Comparison of ENCODE assay signal across 10 mouse cellular contexts in genomic region chr13:53443602-53444001, GRCm38 (mm10). TPM values are rescaled to one million over a fixed set of nuclear protein-coding genes. Genes with fewer than 3 reads are reported as not detected.
A peak's percentile ranks its signal among the peaks of the same experiment; 100 is the strongest.
DNase-seq lines count a peak whose midpoint lies in the region; ATAC-seq and TF ChIP-seq lines count a peak whose summit lies in the region.
"Had no signal": no experiment of that assay in that cellular context is flagged by ENCODE, and none has a peak within 500 bp of the region (broad histone marks: within the 10 kb centered on the region; RNA-seq: fewer than 3 reads in every experiment).

No protein-coding gene starts in this region.

- DNase-seq in cerebellum, adult 9-10 months, result peak; percentile 14
- no peak for DNase-seq in cerebellum, adult 11 months
- DNase-seq in midbrain, postnatal 0 days (ENCODE audit: low spot score), result peak; percentile 66
- peak; percentile 56 for DNase-seq in embryo, embryonic 9.5 days (ENCODE audit: extremely low spot score)
- DNase-seq in heart, postnatal 4 days, result peak; percentile 69
- peak; percentile 56 for DNase-seq in limb, embryonic 11.5 days (ENCODE audit: low spot score)
- DNase-seq in thymus, postnatal 4 days, result peak; percentile 30

- no peak overlapping the region for H3K4me3 ChIP-seq in midbrain, postnatal 0 days (ENCODE audit: low read depth, low read length)
- H3K4me3 ChIP-seq in midbrain, embryonic 16.5 days (ENCODE audit: low read depth, low read length), result no peak overlapping the region
- no peak overlapping the region for H3K4me3 ChIP-seq in limb, embryonic 11.5 days (ENCODE audit: low read depth, low read length)
- H3K4me3 ChIP-seq: embryonic facial prominence, embryonic 13.5 days; limb, embryonic 13.5 days had no signal

- no peaks in the 10 kb centered on the region for H3K36me3 ChIP-seq in midbrain, postnatal 0 days (ENCODE audit: insufficient read depth, low read length)
- H3K36me3 ChIP-seq in midbrain, embryonic 16.5 days (ENCODE audit: control insufficient read depth, insufficient read depth, low read length), result no peaks in the 10 kb centered on the region
- no peaks in the 10 kb centered on the region for H3K36me3 ChIP-seq in limb, embryonic 11.5 days (ENCODE audit: control insufficient read depth, insufficient read depth, low read length)
- H3K36me3 ChIP-seq: embryonic facial prominence, embryonic 13.5 days; limb, embryonic 13.5 days had no signal

- H3K4me1 ChIP-seq in midbrain, postnatal 0 days (ENCODE audit: insufficient read depth, low read length), result no peaks in the 10 kb centered on the region
- no peaks in the 10 kb centered on the region for H3K4me1 ChIP-seq in midbrain, embryonic 16.5 days (ENCODE audit: control insufficient read depth, insufficient read depth, low read length)
- no peaks in the 10 kb centered on the region; the same call in 1 of the 2 replicates for H3K4me1 ChIP-seq in limb, embryonic 11.5 days (ENCODE audit: control insufficient read depth, insufficient read depth, low read length)

- peak; percentile 47; the same call in 1 of the 2 replicates for ATAC-seq in midbrain, postnatal 0 days (ENCODE audit: low FRiP score)
- ATAC-seq in midbrain, embryonic 16.5 days, result no peak
- no peak for ATAC-seq in limb, embryonic 11.5 days (ENCODE audit: insufficient number of reproducible peaks, low FRiP score, low TSS enrichment, low read depth)

- H3K4me2 ChIP-seq in midbrain, postnatal 0 days (ENCODE audit: low read depth, low read length, poor library complexity, severe bottlenecking), result no peak overlapping the region
- H3K4me2 ChIP-seq in midbrain, embryonic 16.5 days (ENCODE audit: low read length), result no peak overlapping the region
- no peak overlapping the region for H3K4me2 ChIP-seq in limb, embryonic 11.5 days (ENCODE audit: low read depth, severe bottlenecking)
- H3K4me2 ChIP-seq: embryonic facial prominence, embryonic 13.5 days; limb, embryonic 13.5 days had no signal

- no peaks in the 10 kb centered on the region for H3K9me3 ChIP-seq in midbrain, postnatal 0 days (ENCODE audit: low read length)
- no peaks in the 10 kb centered on the region for H3K9me3 ChIP-seq in midbrain, embryonic 16.5 days (replicated peaks; ENCODE audit: control insufficient read depth, low read length, poor library complexity, severe bottlenecking)
- no peaks in the 10 kb centered on the region for H3K9me3 ChIP-seq in limb, embryonic 11.5 days (ENCODE audit: control insufficient read depth, low read length)
- H3K9me3 ChIP-seq: embryonic facial prominence, embryonic 13.5 days; limb, embryonic 13.5 days had no signal

- H3K9ac ChIP-seq in midbrain, postnatal 0 days (replicated peaks; ENCODE audit: low read length, poor library complexity, severe bottlenecking), result no peak overlapping the region
- no peak overlapping the region for H3K9ac ChIP-seq in midbrain, embryonic 16.5 days (ENCODE audit: low read depth, low read length)
- no peak overlapping the region for H3K9ac ChIP-seq in limb, embryonic 11.5 days (ENCODE audit: low read length)
- H3K9ac ChIP-seq: embryonic facial prominence, embryonic 13.5 days; limb, embryonic 13.5 days had no signal

- TF ChIP-seq CTCF in midbrain, postnatal 0 days (IDR thresholded peaks at IDR 0.05), result peak; percentile 67

- no peaks in the 10 kb centered on the region for H3K27me3 ChIP-seq in midbrain, postnatal 0 days (ENCODE audit: insufficient read depth, low read length)
- no peaks in the 10 kb centered on the region; the same call in 1 of the 2 replicates for H3K27me3 ChIP-seq in midbrain, embryonic 16.5 days (ENCODE audit: control insufficient read depth, insufficient read depth, low read depth, low read length)
- no peaks in the 10 kb centered on the region for H3K27me3 ChIP-seq in limb, embryonic 11.5 days (ENCODE audit: control insufficient read depth, insufficient read depth, low read length)

- WGBS in midbrain, postnatal 0 days, result 22% methylated on average over 3 of the region's 3 CpGs
- 28% methylated on average over 3 of the region's 3 CpGs for WGBS in midbrain, embryonic 16.5 days
- 35% methylated on average over 3 of the region's 3 CpGs for WGBS in limb, embryonic 11.5 days

- H3K27ac ChIP-seq in midbrain, postnatal 0 days (ENCODE audit: low read depth, low read length), result no peak overlapping the region
- no peak overlapping the region for H3K27ac ChIP-seq in midbrain, embryonic 16.5 days (ENCODE audit: low read length)
- no peak overlapping the region for H3K27ac ChIP-seq in limb, embryonic 11.5 days (replicated peaks; ENCODE audit: low read depth, low read length)
- H3K27ac ChIP-seq: embryonic facial prominence, embryonic 13.5 days; limb, embryonic 13.5 days had no signal

RNA-seq across cellular contexts. Expression of gene Msx2, which starts 29.3 kb away (rescaled TPM):
- total RNA-seq in midbrain, postnatal 0 days (2014; rRNA removed), result 0.71 and 2.2 TPM in 2 replicates
- 0.23 and 0.39 TPM in 2 replicates for polyA plus RNA-seq in midbrain, postnatal 0 days (2015; fragmentation: Nextera tagmentation; extraction: Ambion mirVana)
- polyA plus RNA-seq in midbrain, embryonic 16.5 days (2015; fragmentation: Nextera tagmentation; extraction: Ambion mirVana), result 0.40 and 0.55 TPM in 2 replicates
- total RNA-seq in heart, postnatal 4 days (2021), result under 1 TPM; 0.55 to 0.86 TPM
- polyA plus RNA-seq in limb, embryonic 11.5 days (2014; fragmentation: Nextera tagmentation; extraction: Ambion mirVana), result 35.6 and 40.3 TPM in 2 replicates

Comparison
In these comparisons a context has a peak if more than half of its experiments do, and no peak if none do; other contexts are left out.
1. RNA of gene Msx2, which starts 29.3 kb away (polyA plus RNA-seq): 35.6 to 40.3 TPM in limb, embryonic 11.5 days; 0.40 to 0.55 TPM in midbrain, embryonic 16.5 days and 0.23 to 0.39 TPM in midbrain, postnatal 0 days; every median in the first group is over 10 times any median in the second.